Mouse (Mus musculus): Measurements from ENCODE around the gene Kcnn4. TPM values are rescaled to one million over a fixed set of nuclear protein-coding genes. Genes with fewer than 3 reads are reported as not detected.
A peak's percentile ranks its signal among the peaks of the same experiment; 100 is the strongest.

Gene Kcnn4
- polyA plus RNA-seq, 1 experiment from 2014 or later, result 9.6 TPM

DNA sequence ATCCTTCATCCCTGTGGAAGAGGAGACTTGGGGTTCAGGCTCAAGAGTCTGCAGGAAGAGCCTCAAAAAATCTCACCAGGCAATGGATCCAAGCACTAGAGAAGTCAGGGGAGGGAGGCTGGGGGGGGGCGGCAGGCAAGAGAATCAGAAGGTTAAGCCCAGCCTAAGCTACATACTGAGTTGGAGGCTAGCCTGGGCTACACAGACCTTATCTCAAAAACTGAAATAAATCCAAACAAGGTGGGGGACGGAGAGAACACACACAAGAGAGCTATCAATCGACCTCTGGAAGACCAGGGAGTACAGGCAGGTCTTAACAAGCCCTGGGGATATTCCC lies 1.7 kb downstream of the Kcnn4 start:
- Histone ChIP-seq H3K27ac (no peak overlapping the region), H3K4me1 (replicated peaks; ENCODE audit: insufficient read depth, low read length) (no peaks in the 10 kb centered on the region), H3K4me3 (replicated peaks; ENCODE audit: low read depth, low read length) (no peak overlapping the region), H3K9me3 (replicated peaks; ENCODE audit: low read length) (no peaks in the 10 kb centered on the region), H3K36me3 (ENCODE audit: insufficient read depth, low read length) (no peaks in the 10 kb centered on the region), H3K9ac (ENCODE audit: low read depth, low read length) (no peak overlapping the region), H3K27me3 (ENCODE audit: insufficient read depth, low read length) (no peaks in the 10 kb centered on the region), H3K4me2 (ENCODE audit: low read length) (no peak overlapping the region)
- ATAC-seq (replicated peaks; ENCODE audit: low FRiP score, low read depth), result no peak
- TF ChIP-seq CTCF (IDR thresholded peaks at IDR 0.05; ENCODE audit: low read depth), result no peak
- 62% methylated on average over 3 of the region's 3 CpGs for WGBS
- DNase-seq (ENCODE audit: low spot score), result no peak

GRCm38 (mm10) chr7:24372300-24372699 lies 2.2 kb downstream of the Kcnn4 start:
- no peak overlapping the region for H3K27ac ChIP-seq

DNA sequence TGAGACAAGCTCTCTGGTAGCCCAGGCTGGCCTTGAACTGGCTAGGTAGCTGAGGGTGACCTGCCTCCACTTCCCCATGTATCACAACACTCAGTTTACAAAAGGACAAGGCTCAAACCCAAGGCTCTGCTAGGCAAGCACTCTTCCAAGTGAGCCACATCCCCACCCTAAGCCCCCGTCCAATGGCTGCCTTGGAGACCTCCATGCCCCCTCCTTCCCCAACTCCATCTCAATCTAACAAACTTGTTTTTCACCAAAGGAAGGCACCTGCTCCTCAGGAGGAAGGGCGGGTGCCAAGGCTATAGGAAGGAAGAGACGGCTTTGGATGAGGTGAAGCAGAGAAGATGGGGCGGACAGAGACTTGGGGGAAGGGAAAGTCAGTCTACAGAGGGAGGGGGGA lies 2.7 kb downstream of the Kcnn4 start:
- H3K4me3 ChIP-seq (replicated peaks; ENCODE audit: low read depth, low read length), result no peak overlapping the region
- TF ChIP-seq CTCF (IDR thresholded peaks at IDR 0.05; ENCODE audit: low read depth), result no peak
- no peaks in the 10 kb centered on the region for H3K27me3 ChIP-seq (ENCODE audit: insufficient read depth, low read length)
- no peaks in the 10 kb centered on the region for H3K36me3 ChIP-seq (ENCODE audit: insufficient read depth, low read length)
- peaks cover 7% of the 10 kb centered on the region; the same call in 1 of the 2 replicates for H3K4me1 ChIP-seq (replicated peaks; ENCODE audit: insufficient read depth, low read length)
- H3K4me2 ChIP-seq (ENCODE audit: low read length), result no peak overlapping the region
- H3K9ac ChIP-seq (ENCODE audit: low read depth, low read length), result no peak overlapping the region
- no peak overlapping the region for H3K27ac ChIP-seq
- ATAC-seq (replicated peaks; ENCODE audit: low FRiP score, low read depth) (no peak), DNase-seq (ENCODE audit: low spot score) (no peak)
- no peaks in the 10 kb centered on the region for H3K9me3 ChIP-seq (replicated peaks; ENCODE audit: low read length)
- WGBS, result 65% methylated on average over 4 of the region's 4 CpGs

More at GRCm38 (mm10) chr7:24372300-24372699, 2.2 kb downstream of the Kcnn4 start:
- WGBS, result 61% methylated on average over 11 of the region's 11 CpGs
- H3K4me2 ChIP-seq (ENCODE audit: low read length), result no peak overlapping the region
- H3K9me3 ChIP-seq (replicated peaks; ENCODE audit: low read length), result no peaks in the 10 kb centered on the region
- ATAC-seq (replicated peaks; ENCODE audit: low FRiP score, low read depth) (no peak), DNase-seq (ENCODE audit: low spot score) (no peak)
- H3K36me3 ChIP-seq (ENCODE audit: insufficient read depth, low read length), result no peaks in the 10 kb centered on the region
- H3K4me3 ChIP-seq (replicated peaks; ENCODE audit: low read depth, low read length), result no peak overlapping the region
- TF ChIP-seq CTCF (IDR thresholded peaks at IDR 0.05; ENCODE audit: low read depth), result no peak
- H3K27me3 ChIP-seq (ENCODE audit: insufficient read depth, low read length), result no peaks in the 10 kb centered on the region
- peaks cover 5% of the 10 kb centered on the region; the same call in 1 of the 2 replicates for H3K4me1 ChIP-seq (replicated peaks; ENCODE audit: insufficient read depth, low read length)
- H3K9ac ChIP-seq (ENCODE audit: low read depth, low read length), result no peak overlapping the region

GRCm38 (mm10) chr7:24373538-24374379 lies 3.7 kb downstream of the Kcnn4 start:
- Histone ChIP-seq H3K4me1 (replicated peaks; ENCODE audit: insufficient read depth, low read length) (peaks cover 7% of the 10 kb centered on the region; the same call in 1 of the 2 replicates), H3K36me3 (ENCODE audit: insufficient read depth, low read length) (no peaks in the 10 kb centered on the region), H3K27ac (peak overlapping the region; percentile 25; the same call in 1 of the 2 replicates), H3K27me3 (ENCODE audit: insufficient read depth, low read length) (no peaks in the 10 kb centered on the region), H3K9me3 (replicated peaks; ENCODE audit: low read length) (no peaks in the 10 kb centered on the region), H3K9ac (ENCODE audit: low read depth, low read length) (no peak overlapping the region), H3K4me2 (ENCODE audit: low read length) (no peak overlapping the region), H3K4me3 (replicated peaks; ENCODE audit: low read depth, low read length) (no peak overlapping the region)
- no peak for TF ChIP-seq CTCF (IDR thresholded peaks at IDR 0.05; ENCODE audit: low read depth)
- DNase-seq (ENCODE audit: low spot score) (no peak), ATAC-seq (replicated peaks; ENCODE audit: low FRiP score, low read depth) (no peak)
- 40% methylated on average over 20 of the region's 20 CpGs for WGBS

DNA sequence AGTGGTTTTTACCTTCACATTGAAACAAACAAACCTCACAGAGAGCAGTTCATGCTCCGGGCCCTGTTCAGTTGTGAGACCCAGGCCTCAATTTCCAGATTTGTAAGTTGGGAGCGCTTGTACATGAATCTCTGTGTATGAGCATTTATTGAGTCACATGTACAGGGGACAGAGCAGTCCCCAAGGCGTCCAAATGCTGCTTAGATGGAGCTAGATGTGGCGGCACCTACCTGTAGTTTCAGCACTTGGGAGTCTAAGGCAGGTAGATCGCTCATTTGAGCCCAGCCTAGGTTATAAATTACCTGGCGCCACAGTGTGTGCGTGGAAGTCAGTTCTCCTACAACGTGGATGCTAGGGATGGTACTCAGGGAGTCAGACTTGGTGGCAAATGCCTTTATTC lies 6.4 kb downstream of the Kcnn4 start:
- WGBS, result 86% methylated on average over 8 of the region's 8 CpGs
- Histone ChIP-seq H3K9ac (ENCODE audit: low read depth, low read length) (no peak overlapping the region), H3K27ac (no peak overlapping the region), H3K4me2 (ENCODE audit: low read length) (no peak overlapping the region), H3K4me1 (replicated peaks; ENCODE audit: insufficient read depth, low read length) (peaks cover 7% of the 10 kb centered on the region; the same call in 1 of the 2 replicates), H3K36me3 (ENCODE audit: insufficient read depth, low read length) (no peaks in the 10 kb centered on the region), H3K9me3 (replicated peaks; ENCODE audit: low read length) (no peaks in the 10 kb centered on the region), H3K27me3 (ENCODE audit: insufficient read depth, low read length) (no peaks in the 10 kb centered on the region), H3K4me3 (replicated peaks; ENCODE audit: low read depth, low read length) (no peak overlapping the region)
- ATAC-seq (replicated peaks; ENCODE audit: low FRiP score, low read depth) (no peak), DNase-seq (ENCODE audit: low spot score) (no peak)
- TF ChIP-seq CTCF (IDR thresholded peaks at IDR 0.05; ENCODE audit: low read depth), result no peak

- Histone ChIP-seq H3K27me3 (ENCODE audit: insufficient read depth, low read length) (no peaks in the 10 kb centered on the region), H3K9ac (ENCODE audit: low read depth, low read length) (0 out of 2 replicates have a peak overlapping the region, but pooled peaks have one; percentile 13), H3K4me1 (replicated peaks; ENCODE audit: insufficient read depth, low read length) (peaks cover 7% of the 10 kb centered on the region; the same call in 1 of the 2 replicates), H3K27ac (no peak overlapping the region), H3K4me3 (replicated peaks; ENCODE audit: low read depth, low read length) (peak overlapping the region; percentile 14; the same call in 1 of the 2 replicates), H3K36me3 (ENCODE audit: insufficient read depth, low read length) (no peaks in the 10 kb centered on the region), H3K9me3 (replicated peaks; ENCODE audit: low read length) (no peaks in the 10 kb centered on the region), H3K4me2 (ENCODE audit: low read length) (peak overlapping the region; percentile 53)
- TF ChIP-seq CTCF (IDR thresholded peaks at IDR 0.05; ENCODE audit: low read depth), result peak; percentile 58
- DNase-seq (ENCODE audit: low spot score), result peak; percentile 31
- 0 out of 2 replicates have a peak, but pooled peaks have one; percentile 19 for ATAC-seq (replicated peaks; ENCODE audit: low FRiP score, low read depth)
- 6% methylated on average over 49 of the region's 49 CpGs for WGBS
Observed at GRCm38 (mm10) chr7:24377091-24377865, 7.2 kb downstream of the Kcnn4 start.

Measured in kidney, postnatal 0 days (tissue).